Mouse (Mus musculus) MEL (cell line): Measurements from ENCODE around the gene Slc25a34. TPM values are rescaled to one million over a fixed set of nuclear protein-coding genes. Genes with fewer than 3 reads are reported as not detected.

Experiments
- DNase-seq: peaks from one replicate; pipeline ENCODE4 v3.0.0; 2011; ENCODE audit warnings: low read depth, low spot score
- H3K27ac ChIP-seq: 2 replicates; pipeline ENCODE4 v1.5.1; 2012; ENCODE audit warnings: low read depth, mild to moderate bottlenecking, control low read depth, low read length, moderate library complexity; ENCODE audit not compliant: control insufficient read depth
- H3K27me3 ChIP-seq, 2 experiments: fragments of 150-350 bp in 1 of 2; sonication (generic) in 1 of 2; 2 replicates each; pipeline ENCODE4 v1.6.1; 2012; ENCODE audit warnings: low read length in 2 of 2, mild to moderate bottlenecking in 2 of 2, improper control_type of control experiment in 1 of 2, moderate library complexity in 1 of 2; ENCODE audit not compliant: insufficient read depth in 2 of 2, control insufficient read depth in 1 of 2
- H3K36me3 ChIP-seq, 2 experiments: 2 replicates each; pipeline ENCODE4 v1.6.1; 2012 to 2014; ENCODE audit warnings: low read length in 2 of 2, improper control_type of control experiment in 1 of 2, inconsistent platforms in 1 of 2, mild to moderate bottlenecking in 1 of 2; ENCODE audit not compliant: insufficient read depth in 2 of 2, control insufficient read depth in 1 of 2
- H3K4me1 ChIP-seq, 2 experiments: fragments of 150-350 bp in 1 of 2; sonication (generic) in 1 of 2; 2 replicates each; pipeline ENCODE4 v1.6.1; 2012; ENCODE audit warnings: low read length in 2 of 2, improper control_type of control experiment in 1 of 2, mild to moderate bottlenecking in 1 of 2; ENCODE audit not compliant: insufficient read depth in 2 of 2, control insufficient read depth in 1 of 2
- H3K4me3 ChIP-seq, 2 experiments: fragments of 150-350 bp in 1 of 2; sonication (generic) in 1 of 2; 2 replicates each; pipeline ENCODE4 v1.5.1; 2012; ENCODE audit warnings: low read depth in 2 of 2, low read length in 2 of 2, mild to moderate bottlenecking in 2 of 2, moderate library complexity in 2 of 2, control low read depth in 1 of 2, improper control_type of control experiment in 1 of 2; ENCODE audit not compliant: control insufficient read depth in 1 of 2, insufficient read depth in 1 of 2
- H3K79me2 ChIP-seq: 2 replicates; pipeline ENCODE4 v1.6.1; 2012; ENCODE audit warnings: mild to moderate bottlenecking, low read length, moderate library complexity; ENCODE audit not compliant: control insufficient read depth, poor library complexity, insufficient read depth
- H3K9ac ChIP-seq: 2 replicates; pipeline ENCODE4 v1.6.1; 2012; ENCODE audit warnings: low read depth, mild to moderate bottlenecking, control low read depth, low read length, moderate library complexity; ENCODE audit not compliant: control insufficient read depth, poor library complexity, severe bottlenecking
- H3K9me3 ChIP-seq: fragments of 150-350 bp; sonication (generic); replicated peaks from 2 replicates; pipeline ENCODE4 v1.6.1; 2012; ENCODE audit warnings: mild to moderate bottlenecking, low read length, improper control_type of control experiment, moderate library complexity; ENCODE audit not compliant: insufficient read depth
- CHD1 ChIP-seq: IDR thresholded peaks from 2 replicates; pipeline ENCODE4 v1.6.1; 2012; ENCODE audit warnings: low read depth, mild to moderate bottlenecking, inconsistent platforms, low read length, improper control_type of control experiment
- CHD2 ChIP-seq: IDR thresholded peaks from 2 replicates; pipeline ENCODE4 v1.6.1; 2011; ENCODE audit warnings: low read length, improper control_type of control experiment
- ELF1 ChIP-seq: IDR thresholded peaks from 2 replicates; pipeline ENCODE4 v1.6.1; 2014; ENCODE audit warnings: low read depth, mild to moderate bottlenecking, inconsistent platforms, low read length, improper control_type of control experiment, moderate library complexity
- EP300 ChIP-seq, 2 experiments: IDR thresholded peaks; 2 replicates each; pipeline ENCODE4 v1.6.1; 2011; ENCODE audit warnings: improper control_type of control experiment in 2 of 2, low read length in 2 of 2, low read depth in 1 of 2, mild to moderate bottlenecking in 1 of 2
- ETS1 ChIP-seq: IDR thresholded peaks from 2 replicates; pipeline ENCODE4 v1.6.1; 2012; ENCODE audit warnings: low read depth, mild to moderate bottlenecking, inconsistent platforms, low read length, improper control_type of control experiment, moderate library complexity
- GATA1 ChIP-seq: IDR thresholded peaks from 2 replicates; pipeline ENCODE4 v1.6.1; 2011; ENCODE audit warnings: low read depth, low read length, improper control_type of control experiment
- JUND ChIP-seq: IDR thresholded peaks from 2 replicates; pipeline ENCODE4 v1.6.1; 2011; ENCODE audit warnings: low read depth, mild to moderate bottlenecking, improper control_type of control experiment, low read length
- MAFK ChIP-seq: IDR thresholded peaks from 2 replicates; pipeline ENCODE4 v1.6.1; 2011; ENCODE audit warnings: low read depth, mild to moderate bottlenecking, low read length, improper control_type of control experiment, borderline replicate concordance
- MAX ChIP-seq: IDR thresholded peaks from 2 replicates; pipeline ENCODE4 v1.6.1; 2011; ENCODE audit warnings: low read length, improper control_type of control experiment
- MEF2A ChIP-seq: IDR thresholded peaks from 2 replicates; pipeline ENCODE4 v1.6.1; 2014; ENCODE audit warnings: low read depth, mild to moderate bottlenecking, inconsistent platforms, low read length, improper control_type of control experiment; ENCODE audit not compliant: poor library complexity, insufficient replicate concordance, severe bottlenecking; ENCODE audit errors: extremely low read depth
- MYB ChIP-seq: IDR thresholded peaks from 2 replicates; pipeline ENCODE4 v1.6.1; 2011; ENCODE audit warnings: mild to moderate bottlenecking, low read depth, low read length, improper control_type of control experiment
- MYC ChIP-seq: IDR thresholded peaks from 2 replicates; pipeline ENCODE4 v1.6.1; 2011; ENCODE audit warnings: low read depth, mild to moderate bottlenecking, low read length, improper control_type of control experiment, moderate library complexity
- POLR2A ChIP-seq, 2 experiments: IDR thresholded peaks; 2 replicates each; pipeline ENCODE4 v1.6.1; 2011 to 2012; ENCODE audit warnings: low read length in 2 of 2, mild to moderate bottlenecking in 2 of 2, control low read depth in 1 of 2, improper control_type of control experiment in 1 of 2, low read depth in 1 of 2, moderate library complexity in 1 of 2; ENCODE audit not compliant: control insufficient read depth in 1 of 2, insufficient read depth in 1 of 2, poor library complexity in 1 of 2
- RAD21 ChIP-seq: IDR thresholded peaks from 2 replicates; pipeline ENCODE4 v1.6.1; 2011; ENCODE audit warnings: mild to moderate bottlenecking, low read depth, low read length, improper control_type of control experiment
- RCOR1 ChIP-seq: IDR thresholded peaks from 2 replicates; pipeline ENCODE4 v1.6.1; 2012; ENCODE audit warnings: low read depth, mild to moderate bottlenecking, inconsistent platforms, low read length, improper control_type of control experiment
- SIN3A ChIP-seq: IDR thresholded peaks from 2 replicates; pipeline ENCODE4 v1.6.1; 2012; ENCODE audit warnings: low read length, improper control_type of control experiment, inconsistent platforms
- SMC3 ChIP-seq: IDR thresholded peaks from 2 replicates; pipeline ENCODE4 v1.6.1; 2011; ENCODE audit warnings: low read depth, low read length, improper control_type of control experiment
- TAL1 ChIP-seq: IDR thresholded peaks from 2 replicates; pipeline ENCODE4 v1.6.1; 2012; ENCODE audit warnings: mild to moderate bottlenecking, inconsistent platforms, low read length, moderate library complexity, mixed read lengths
- TBP ChIP-seq: IDR thresholded peaks from 2 replicates; pipeline ENCODE4 v1.8.0; 2011; ENCODE audit warnings: low read depth, low read length, improper control_type of control experiment
- TCF12 ChIP-seq: IDR thresholded peaks from 2 replicates; pipeline ENCODE4 v1.6.1; 2014; ENCODE audit warnings: low read depth, mild to moderate bottlenecking, inconsistent platforms, low read length, improper control_type of control experiment, moderate library complexity
- UBTF ChIP-seq: IDR thresholded peaks from 2 replicates; pipeline ENCODE4 v1.6.1; 2012; ENCODE audit warnings: low read depth, mild to moderate bottlenecking, inconsistent platforms, low read length, improper control_type of control experiment, moderate library complexity, borderline replicate concordance; ENCODE audit not compliant: insufficient read depth
- ZC3H11A ChIP-seq: IDR thresholded peaks from 2 replicates; pipeline ENCODE4 v1.6.1; 2012; ENCODE audit warnings: low read depth, mild to moderate bottlenecking, inconsistent platforms, low read length, improper control_type of control experiment
- ZKSCAN1 ChIP-seq: IDR thresholded peaks from 2 replicates; pipeline ENCODE4 v1.6.1; 2012; ENCODE audit warnings: low read depth, mild to moderate bottlenecking, inconsistent platforms, low read length, improper control_type of control experiment, moderate library complexity
- ZNF384 ChIP-seq: IDR thresholded peaks from 2 replicates; pipeline ENCODE4 v1.6.1; 2012; ENCODE audit warnings: low read depth, mild to moderate bottlenecking, inconsistent platforms, low read length, improper control_type of control experiment
- polyA plus RNA-seq, 2 experiments: library from polyadenylated mRNA; stranded (reverse) in 1 of 2; unstranded in 1 of 2; fragments of >175 nt in 1 of 2; fragments of >200 nt in 1 of 2; gene quantifications; 2 replicates each; pipeline versions ENCODE4 v1.2.1 to v1.2.4; 2012; ENCODE audit warnings: low replicate concordance in 2 of 2, low read depth in 1 of 2; ENCODE audit not compliant: insufficient read length in 2 of 2, insufficient read depth in 1 of 2, missing spikeins in 1 of 2
- total RNA-seq: library from RNA; depleted of rRNA; stranded (reverse); fragments of 300-350 nt; gene quantifications from 2 replicates; pipeline ENCODE4 v1.2.3, GENCODE M21; 2012

Gene Slc25a34
- total and polyA plus RNA-seq, 3 experiments: 0.10 TPM; not detected in 2

DNA sequence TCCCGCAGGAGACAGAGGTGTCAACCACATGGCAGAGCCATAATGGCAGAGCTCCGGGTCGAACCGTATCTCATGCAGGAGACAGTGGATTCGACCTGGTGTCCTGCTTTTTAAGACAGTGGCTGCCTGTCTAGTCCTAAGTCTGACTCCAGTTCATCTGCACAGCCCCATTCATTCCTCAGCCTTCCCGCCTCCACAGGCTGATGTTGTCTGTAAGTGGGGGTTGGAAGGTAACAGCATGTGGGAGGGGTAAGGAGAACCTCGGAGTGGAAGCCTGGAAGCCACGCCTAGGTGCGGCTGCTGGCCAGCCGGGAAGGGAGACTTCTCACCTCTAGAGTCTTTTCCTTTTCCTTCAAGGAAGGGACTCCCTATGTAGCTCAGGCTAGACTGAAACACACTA is 51.7 kb downstream of the Slc25a34 start:
- TF ChIP-seq ZNF384 (no peak), ZC3H11A (no peak), SIN3A (no peak), TAL1 (no peak), MEF2A (no peak), POLR2A (IDR thresholded peaks at IDR 0.05; ENCODE audit: control insufficient read depth in 1 of 2, insufficient read depth in 1 of 2, low read depth in 1 of 2, low read length in 2 of 2, poor library complexity in 1 of 2) (no peak), CHD2 (no peak), RAD21 (no peak), ZKSCAN1 (no peak), UBTF (no peak), MAX (no peak), ELF1 (no peak), MYB (no peak)
- H3K36me3 ChIP-seq: no peaks in the 10 kb centered on the region
- H3K79me2 ChIP-seq: no peaks in the 10 kb centered on the region
- no peak overlapping the region for H3K9ac ChIP-seq
- peaks cover 2 to 5% of the 10 kb centered on the region in 2 experiments for H3K27me3 ChIP-seq
- no peak overlapping the region for H3K4me3 ChIP-seq
- no peak overlapping the region for H3K27ac ChIP-seq
- no peaks in the 10 kb centered on the region for H3K4me1 ChIP-seq
- no peak for DNase-seq
- H3K9me3 ChIP-seq: no peaks in the 10 kb centered on the region

DNA sequence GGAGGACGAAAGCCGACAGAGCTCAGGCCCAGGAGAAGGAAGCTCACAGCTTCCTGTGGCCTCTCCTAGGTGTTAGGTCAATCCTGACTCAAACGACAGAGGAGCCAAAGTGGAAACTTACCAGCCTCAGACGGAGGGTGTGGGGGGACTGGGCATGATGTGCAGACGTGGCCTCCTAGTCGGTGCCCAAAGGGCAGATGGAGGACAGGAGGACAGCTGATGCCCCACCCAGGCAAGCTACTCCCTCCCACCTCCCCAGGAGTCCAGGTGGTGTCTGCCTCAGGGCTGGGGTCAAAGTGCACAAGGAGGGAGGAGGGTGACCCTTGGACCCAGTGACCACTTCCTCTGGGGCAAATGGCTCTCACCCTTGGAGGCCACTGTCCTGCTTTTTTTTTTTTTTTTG is 52.3 kb downstream of the Slc25a34 start:
- no peaks in the 10 kb centered on the region for H3K79me2 ChIP-seq
- H3K4me3 ChIP-seq: no peak overlapping the region
- H3K27me3 ChIP-seq: peaks cover 2 to 5% of the 10 kb centered on the region in 2 experiments
- TF ChIP-seq TBP: no peak
- TF ChIP-seq SMC3: no peak
- no peak for TF ChIP-seq ETS1
- TF ChIP-seq GATA1: no peak
- TF ChIP-seq, all 39 proteins: peak for 0
- Histone ChIP-seq H3K4me1 (no peaks in the 10 kb centered on the region), H3K9ac (no peak overlapping the region), H3K27ac (no peak overlapping the region), H3K36me3 (no peaks in the 10 kb centered on the region), H3K9me3 (no peaks in the 10 kb centered on the region)
- no peak for DNase-seq

DNA sequence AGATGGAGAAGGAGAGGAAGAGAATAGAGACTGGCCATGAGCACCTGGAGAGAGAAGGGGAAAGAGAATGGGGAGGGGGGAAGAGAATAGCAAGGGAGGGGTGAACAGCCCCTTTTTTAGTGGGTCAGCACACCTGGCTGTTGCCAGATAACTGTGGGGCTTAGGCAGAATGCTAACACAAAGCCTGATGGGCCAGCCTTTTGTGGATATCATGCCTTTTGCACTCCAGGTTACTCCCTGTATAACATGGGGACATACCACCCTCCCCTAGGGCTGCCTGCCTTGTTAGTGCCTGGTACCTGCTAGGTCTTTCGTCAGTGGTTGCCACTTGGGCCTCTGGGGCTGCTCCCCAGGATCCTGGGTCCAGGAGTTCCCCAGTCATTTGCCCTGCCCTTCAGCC is 52.8 kb downstream of the Slc25a34 start:
- Histone ChIP-seq H3K9ac (no peak overlapping the region), H3K9me3 (no peaks in the 10 kb centered on the region), H3K27me3 (peaks cover 2 to 5% of the 10 kb centered on the region in 2 experiments), H3K79me2 (no peaks in the 10 kb centered on the region), H3K4me1 (no peaks in the 10 kb centered on the region), H3K27ac (no peak overlapping the region), H3K36me3 (no peaks in the 10 kb centered on the region), H3K4me3 (no peak overlapping the region)
- no peak for DNase-seq
- TF ChIP-seq TCF12 (no peak), ELF1 (no peak), MEF2A (no peak), MAFK (no peak), MYB (no peak), MYC (no peak), TBP (no peak), CHD1 (no peak), JUND (no peak), UBTF (no peak), RCOR1 (no peak), ZKSCAN1 (no peak), RAD21 (no peak), MAX (no peak), EP300 (IDR thresholded peaks at IDR 0.05; ENCODE audit: low read depth in 1 of 2, low read length in 2 of 2) (no peak)
